Mouse (Mus musculus): ENCODE results near the gene Rab44.

GRCm38 (mm10) chr17:29156866-29157265, 42.9 kb downstream of the Rab44 start:
- no peak for TF ChIP-seq GATA1 (IDR thresholded peaks at IDR 0.05; ENCODE audit: low read length)
- no peak for TF ChIP-seq TAL1 (IDR thresholded peaks at IDR 0.05; ENCODE audit: low read length)
